8 mouse cellular contexts compared by ENCODE assay signal in the genomic region with DNA sequence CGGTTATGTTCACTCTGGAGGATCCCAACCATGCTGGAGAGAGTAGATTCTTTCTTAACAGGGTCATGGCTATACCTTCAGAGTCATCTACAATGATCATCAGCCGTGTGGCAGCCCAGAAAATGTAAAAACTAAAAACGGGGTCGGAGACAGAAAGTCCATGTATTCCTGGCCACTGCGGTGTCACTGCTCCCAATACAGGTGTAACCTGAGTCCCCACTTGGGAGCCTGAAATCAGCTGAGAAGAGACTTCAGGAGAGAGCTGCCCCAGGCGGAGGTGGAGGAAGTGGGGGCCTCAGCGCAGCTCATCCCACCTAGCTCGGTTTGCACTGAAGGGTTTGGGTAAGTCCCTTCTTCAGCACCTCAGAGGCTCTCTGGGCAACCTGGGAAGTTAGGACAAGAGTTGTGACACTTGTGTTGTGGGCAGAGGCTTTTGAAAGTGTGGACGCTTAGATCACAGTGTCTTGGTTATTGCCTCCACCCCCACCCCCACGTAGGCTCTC. TPM values are rescaled to one million over a fixed set of nuclear protein-coding genes. Genes with fewer than 3 reads are reported as not detected.
DNase-seq lines count a peak whose midpoint lies in the region; ATAC-seq and TF ChIP-seq lines count a peak whose summit lies in the region.

No protein-coding gene starts in this region.

- peak overlapping the region; percentile 61 for H3K9ac ChIP-seq in lung, embryonic 14.5 days
- peak overlapping the region; percentile 38 for H3K9ac ChIP-seq in embryonic facial prominence, embryonic 12.5 days

- no peak for TF ChIP-seq POLR2A in olfactory bulb, adult 2 months (IDR thresholded peaks at IDR 0.05; ENCODE audit: insufficient read depth, low read depth, low read length)

- H3K27me3 ChIP-seq in lung, embryonic 14.5 days (ENCODE audit: insufficient read depth, low read length) = no peaks in the 10 kb centered on the region
- H3K27me3 ChIP-seq in embryonic facial prominence, embryonic 12.5 days = no peaks in the 10 kb centered on the region
- H3K27me3 ChIP-seq in limb, embryonic 10.5 days (ENCODE audit: low read depth, poor library complexity, severe bottlenecking) = no peaks in the 10 kb centered on the region

- H3K4me2 ChIP-seq in lung, embryonic 14.5 days = peak overlapping the region; percentile 76
- peak overlapping the region; percentile 69 for H3K4me2 ChIP-seq in embryonic facial prominence, embryonic 12.5 days (replicated peaks)

- H3K4me1 ChIP-seq in lung, embryonic 14.5 days (ENCODE audit: insufficient read depth) = no peaks in the 10 kb centered on the region; the same call in 1 of the 2 replicates
- peaks cover 17% of the 10 kb centered on the region for H3K4me1 ChIP-seq in embryonic facial prominence, embryonic 12.5 days
- peaks cover 36% of the 10 kb centered on the region for H3K4me1 ChIP-seq in limb, embryonic 10.5 days
- H3K4me1 ChIP-seq in olfactory bulb, adult 2 months (ENCODE audit: control insufficient read depth, insufficient read depth, low read length) = peaks cover 13% of the 10 kb centered on the region

- H3K36me3 ChIP-seq in lung, embryonic 14.5 days (ENCODE audit: insufficient read depth) = no peaks in the 10 kb centered on the region
- no peaks in the 10 kb centered on the region for H3K36me3 ChIP-seq in embryonic facial prominence, embryonic 12.5 days
- no peaks in the 10 kb centered on the region for H3K36me3 ChIP-seq in limb, embryonic 10.5 days

- H3K27ac ChIP-seq in lung, embryonic 14.5 days (ENCODE audit: low read depth) = no peak overlapping the region
- H3K27ac ChIP-seq in embryonic facial prominence, embryonic 12.5 days = 0 out of 2 replicates have a peak overlapping the region, but pooled peaks have one; percentile 2
- peak overlapping the region; percentile 77 for H3K27ac ChIP-seq in limb, embryonic 10.5 days
- H3K27ac ChIP-seq in olfactory bulb, adult 2 months (ENCODE audit: insufficient read depth, low read depth, low read length) = peak overlapping the region; percentile 81

- no peak for ATAC-seq in lung, embryonic 14.5 days (ENCODE audit: insufficient read depth)
- ATAC-seq in embryonic facial prominence, embryonic 12.5 days (ENCODE audit: insufficient number of reproducible peaks, insufficient read depth, low FRiP score, low TSS enrichment) = no peak
- no peak for ATAC-seq in CD4-positive, CD25-positive, alpha-beta regulatory T cell, adult 4 months

- WGBS in lung, embryonic 14.5 days = 36% methylated on average over 10 of the region's 10 CpGs
- 35% methylated on average over 10 of the region's 10 CpGs for WGBS in embryonic facial prominence, embryonic 12.5 days
- 45% methylated on average over 10 of the region's 10 CpGs for WGBS in limb, embryonic 10.5 days
- WGBS in olfactory bulb, adult 2 months = 58% methylated on average over 10 of the region's 10 CpGs

- DNase-seq in lung, embryonic 14.5 days = no peak
- no peak for DNase-seq in lung, postnatal 36 days
- no peak for DNase-seq in limb, embryonic 10.5 days (ENCODE audit: low spot score)
- DNase-seq in gastrocnemius, postnatal 4 days (ENCODE audit: low spot score in 2 of 2) = no peak
- DNase-seq in left cerebral cortex, postnatal 4 days = no peak

- no peaks in the 10 kb centered on the region for H3K9me3 ChIP-seq in lung, embryonic 14.5 days (ENCODE audit: low read depth, low read length)
- H3K9me3 ChIP-seq in embryonic facial prominence, embryonic 12.5 days = no peaks in the 10 kb centered on the region
- H3K9me3 ChIP-seq in limb, embryonic 10.5 days (replicated peaks) = no peaks in the 10 kb centered on the region

- intact Hi-C loops in left cerebral cortex, postnatal 4 days (cut with DNase I) = no loop called here

- no peak for TF ChIP-seq CTCF in lung, embryonic 14.5 days (IDR thresholded peaks at IDR 0.05; ENCODE audit: low read depth)
- TF ChIP-seq CTCF in olfactory bulb, adult 2 months (IDR thresholded peaks at IDR 0.05; ENCODE audit: insufficient read depth, low read depth, low read length) = no peak

- H3K4me3 ChIP-seq in lung, embryonic 14.5 days (ENCODE audit: low read depth, low read length) = peak overlapping the region; percentile 46
- peak overlapping the region; percentile 51 for H3K4me3 ChIP-seq in embryonic facial prominence, embryonic 12.5 days
- H3K4me3 ChIP-seq in limb, embryonic 10.5 days = peak overlapping the region; percentile 54
- peak overlapping the region; percentile 67 for H3K4me3 ChIP-seq in olfactory bulb, adult 2 months (ENCODE audit: insufficient read depth, low read depth, low read length)

RNA-seq across cellular contexts. Expression of a gene that starts 6.1 kb away (rescaled TPM):
- 40.5 and 45.9 TPM in 2 replicates for polyA plus RNA-seq in lung, embryonic 14.5 days (2014; fragmentation: Nextera tagmentation; extraction: Ambion mirVana)
- polyA plus RNA-seq in embryonic facial prominence, embryonic 12.5 days (2016; fragmentation: Nextera tagmentation; extraction: Ambion mirVana) = 25.9 and 28.0 TPM in 2 replicates
- polyA plus RNA-seq in limb, embryonic 10.5 days (2016; fragmentation: Nextera tagmentation; extraction: Ambion mirVana) = 20.8 and 23.3 TPM in 2 replicates
- not detected in 2 replicates for polyA plus RNA-seq in olfactory bulb, adult 2 months (2012; ENCODE audit: insufficient read depth, insufficient read length, low replicate concordance, missing spikeins)
- 10 to 100 TPM; 15.8 to 16.6 TPM for total RNA-seq in gastrocnemius, postnatal 4 days (2021)
- 100 to 1,000 TPM; 547 to 812 TPM for polyA plus RNA-seq in CD4-positive, CD25-positive, alpha-beta regulatory T cell, adult 4 months (2017; shearing (Covaris generic))
- 1 to 10 TPM; 2.1 to 3.4 TPM for total RNA-seq in left cerebral cortex, postnatal 4 days (2021)

RNA-seq across cellular contexts. Expression of a gene that starts 16.5 kb away (rescaled TPM):
- not detected in 2 replicates for polyA plus RNA-seq in lung, embryonic 14.5 days (2014; fragmentation: Nextera tagmentation; extraction: Ambion mirVana)
- not detected in 2 replicates for polyA plus RNA-seq in embryonic facial prominence, embryonic 12.5 days (2016; fragmentation: Nextera tagmentation; extraction: Ambion mirVana)
- 0.15 TPM in 1 of 2 replicates, not detected in the other for polyA plus RNA-seq in limb, embryonic 10.5 days (2016; fragmentation: Nextera tagmentation; extraction: Ambion mirVana)
- polyA plus RNA-seq in olfactory bulb, adult 2 months (2012; ENCODE audit: insufficient read depth, insufficient read length, low replicate concordance, missing spikeins) = not detected in 2 replicates
- total RNA-seq in gastrocnemius, postnatal 4 days (2021) = under 1 TPM; 0.20 to 0.26 TPM
- not detected for polyA plus RNA-seq in CD4-positive, CD25-positive, alpha-beta regulatory T cell, adult 4 months (2017; shearing (Covaris generic))
- under 1 TPM; 0.36 to 0.68 TPM for total RNA-seq in left cerebral cortex, postnatal 4 days (2021)

Comparison
In these comparisons a context has a peak if more than half of its experiments do, and no peak if none do; other contexts are left out.
1. RNA of a gene that starts 6.1 kb away (polyA plus RNA-seq): 547 to 812 TPM in CD4-positive, CD25-positive, alpha-beta regulatory T cell, adult 4 months, 40.5 to 45.9 TPM in lung, embryonic 14.5 days, 25.9 to 28.0 TPM in embryonic facial prominence, embryonic 12.5 days and 20.8 to 23.3 TPM in limb, embryonic 10.5 days; not detected in olfactory bulb, adult 2 months; every median in the first group is over 10 times any median in the second.
2. Peak in every context shown above with its lines, with median percentiles within 50 percentile points of each other: H3K4me3 ChIP-seq.